Mouse (Mus musculus): Measurements from ENCODE around the gene Otos. TPM values are rescaled to one million over a fixed set of nuclear protein-coding genes. Genes with fewer than 3 reads are reported as not detected.
A peak's percentile ranks its signal among the peaks of the same experiment; 100 is the strongest.

The Otos gene
- polyA plus RNA-seq, 1 experiment: 0.07 TPM

- DNase-seq: no peak
- Histone ChIP-seq H3K4me1 (ENCODE audit: control insufficient read depth, insufficient read depth, low read length) (peaks cover 5% of the 10 kb centered on the region), H3K27me3 (ENCODE audit: control insufficient read depth, insufficient read depth, low read length) (no peaks in the 10 kb centered on the region), H3K27ac (ENCODE audit: insufficient read depth, low read length) (no peak overlapping the region), H3K4me3 (replicated peaks; ENCODE audit: insufficient read depth, low read depth, low read length) (no peak overlapping the region)
- 97% methylated on average over 5 of the region's 5 CpGs for WGBS
- no peak for TF ChIP-seq CTCF (IDR thresholded peaks at IDR 0.05; ENCODE audit: borderline replicate concordance, insufficient read depth, low read depth, low read length)
- TF ChIP-seq POLR2A (IDR thresholded peaks at IDR 0.05; ENCODE audit: borderline replicate concordance, insufficient read depth, low read length): no peak
These were observed 30.1 kb upstream of the Otos start for GRCm38 (mm10) chr1:92678757-92679156.

GRCm38 (mm10) chr1:92676676-92676975 is 28.0 kb upstream of the Otos start:
- no peak overlapping the region for H3K27ac ChIP-seq (ENCODE audit: insufficient read depth, low read length)
- peaks cover 5% of the 10 kb centered on the region for H3K4me1 ChIP-seq (ENCODE audit: control insufficient read depth, insufficient read depth, low read length)
- H3K4me3 ChIP-seq (replicated peaks; ENCODE audit: insufficient read depth, low read depth, low read length): no peak overlapping the region
- no peaks in the 10 kb centered on the region for H3K27me3 ChIP-seq (ENCODE audit: control insufficient read depth, insufficient read depth, low read length)
- DNase-seq: no peak
- 79% methylated on average over 3 of the region's 3 CpGs for whole genome bisulfite sequencing
- TF ChIP-seq POLR2A (IDR thresholded peaks at IDR 0.05; ENCODE audit: borderline replicate concordance, insufficient read depth, low read length) (no peak), CTCF (IDR thresholded peaks at IDR 0.05; ENCODE audit: borderline replicate concordance, insufficient read depth, low read depth, low read length) (no peak)

- H3K27me3 ChIP-seq (ENCODE audit: control insufficient read depth, insufficient read depth, low read length): no peaks in the 10 kb centered on the region
- no peak for DNase-seq
- no peak overlapping the region for H3K4me3 ChIP-seq (replicated peaks; ENCODE audit: insufficient read depth, low read depth, low read length)
- WGBS: 81% methylated on average over 10 of the region's 10 CpGs
- H3K27ac ChIP-seq (ENCODE audit: insufficient read depth, low read length): no peak overlapping the region
- H3K4me1 ChIP-seq (ENCODE audit: control insufficient read depth, insufficient read depth, low read length): peaks cover 1% of the 10 kb centered on the region
- TF ChIP-seq CTCF (IDR thresholded peaks at IDR 0.05; ENCODE audit: borderline replicate concordance, insufficient read depth, low read depth, low read length) (no peak), POLR2A (IDR thresholded peaks at IDR 0.05; ENCODE audit: borderline replicate concordance, insufficient read depth, low read length) (no peak)
These were observed 27.5 kb upstream of the Otos start for GRCm38 (mm10) chr1:92675932-92676675.

GRCm38 (mm10) chr1:92673258-92673782 is 24.7 kb upstream of the Otos start:
- TF ChIP-seq CTCF (IDR thresholded peaks at IDR 0.05; ENCODE audit: borderline replicate concordance, insufficient read depth, low read depth, low read length) (no peak), POLR2A (IDR thresholded peaks at IDR 0.05; ENCODE audit: borderline replicate concordance, insufficient read depth, low read length) (no peak)
- no peak for DNase-seq
- Histone ChIP-seq H3K27ac (ENCODE audit: insufficient read depth, low read length) (no peak overlapping the region), H3K4me1 (ENCODE audit: control insufficient read depth, insufficient read depth, low read length) (no peaks in the 10 kb centered on the region), H3K27me3 (ENCODE audit: control insufficient read depth, insufficient read depth, low read length) (no peaks in the 10 kb centered on the region), H3K4me3 (replicated peaks; ENCODE audit: insufficient read depth, low read depth, low read length) (no peak overlapping the region)
- WGBS: 89% methylated on average over 5 of the region's 5 CpGs

GRCm38 (mm10) chr1:92671326-92671725 is 22.7 kb upstream of the Otos start:
- Histone ChIP-seq H3K4me1 (ENCODE audit: control insufficient read depth, insufficient read depth, low read length) (no peaks in the 10 kb centered on the region; the same call in 1 of the 2 replicates), H3K27ac (ENCODE audit: insufficient read depth, low read length) (no peak overlapping the region), H3K27me3 (ENCODE audit: control insufficient read depth, insufficient read depth, low read length) (no peaks in the 10 kb centered on the region), H3K4me3 (replicated peaks; ENCODE audit: insufficient read depth, low read depth, low read length) (no peak overlapping the region)
- no peak for DNase-seq
- 70% methylated on average over 4 of the region's 4 CpGs for WGBS
- no peak for TF ChIP-seq POLR2A (IDR thresholded peaks at IDR 0.05; ENCODE audit: borderline replicate concordance, insufficient read depth, low read length)

- Histone ChIP-seq H3K27ac (ENCODE audit: insufficient read depth, low read length) (no peak overlapping the region), H3K27me3 (ENCODE audit: control insufficient read depth, insufficient read depth, low read length) (no peaks in the 10 kb centered on the region), H3K4me3 (replicated peaks; ENCODE audit: insufficient read depth, low read depth, low read length) (no peak overlapping the region), H3K4me1 (ENCODE audit: control insufficient read depth, insufficient read depth, low read length) (no peaks in the 10 kb centered on the region; the same call in 1 of the 2 replicates)
- TF ChIP-seq CTCF (IDR thresholded peaks at IDR 0.05; ENCODE audit: borderline replicate concordance, insufficient read depth, low read depth, low read length): no peak
- 92% methylated on average over 3 of the region's 3 CpGs for WGBS
- no peak for DNase-seq
These were observed 20.8 kb upstream of the Otos start for GRCm38 (mm10) chr1:92669430-92669829.

- DNase-seq: peak; percentile 40 to 45
- WGBS: 20% methylated on average over 6 of the region's 6 CpGs
These were observed 18.5 kb upstream of the Otos start for GRCm38 (mm10) chr1:92667106-92667505.

GRCm38 (mm10) chr1:92659392-92659791 is 10.8 kb upstream of the Otos start:
- TF ChIP-seq POLR2A (IDR thresholded peaks at IDR 0.05; ENCODE audit: borderline replicate concordance, insufficient read depth, low read length) (no peak), CTCF (IDR thresholded peaks at IDR 0.05; ENCODE audit: borderline replicate concordance, insufficient read depth, low read depth, low read length) (no peak)
- Histone ChIP-seq H3K27ac (ENCODE audit: insufficient read depth, low read length) (no peak overlapping the region), H3K4me1 (ENCODE audit: control insufficient read depth, insufficient read depth, low read length) (no peaks in the 10 kb centered on the region), H3K4me3 (replicated peaks; ENCODE audit: insufficient read depth, low read depth, low read length) (no peak overlapping the region), H3K27me3 (ENCODE audit: control insufficient read depth, insufficient read depth, low read length) (no peaks in the 10 kb centered on the region)
- DNase-seq: no peak
- 61% methylated on average over 5 of the region's 5 CpGs for WGBS

More at GRCm38 (mm10) chr1:92667106-92667505, 18.5 kb upstream of the Otos start:
- no peak for TF ChIP-seq CTCF (IDR thresholded peaks at IDR 0.05; ENCODE audit: borderline replicate concordance, insufficient read depth, low read depth, low read length)
- no peak for TF ChIP-seq POLR2A (IDR thresholded peaks at IDR 0.05; ENCODE audit: borderline replicate concordance, insufficient read depth, low read length)
- H3K4me1 ChIP-seq (ENCODE audit: control insufficient read depth, insufficient read depth, low read length): no peaks in the 10 kb centered on the region; the same call in 1 of the 2 replicates
- no peak overlapping the region for H3K4me3 ChIP-seq (replicated peaks; ENCODE audit: insufficient read depth, low read depth, low read length)
- no peak overlapping the region for H3K27ac ChIP-seq (ENCODE audit: insufficient read depth, low read length)
- H3K27me3 ChIP-seq (ENCODE audit: control insufficient read depth, insufficient read depth, low read length): no peaks in the 10 kb centered on the region
